18 mouse cellular contexts compared by ENCODE assay signal in genomic region chr8:84211202-84211601, GRCm38 (mm10). TPM values are rescaled to one million over a fixed set of nuclear protein-coding genes. Genes with fewer than 3 reads are reported as not detected.
DNase-seq lines count a peak whose midpoint lies in the region; ATAC-seq and TF ChIP-seq lines count a peak whose summit lies in the region.
"Had no signal": no experiment of that assay in that cellular context is flagged by ENCODE, and none has a peak within 500 bp of the region (broad histone marks: within the 10 kb centered on the region; RNA-seq: fewer than 3 reads in every experiment).

No protein-coding gene starts in this region.

- H3K9ac ChIP-seq in limb, embryonic 15.5 days: 0 out of 2 replicates have a peak overlapping the region, but pooled peaks have one; percentile 10
- peak overlapping the region; percentile 33; the same call in 1 of the 2 replicates for H3K9ac ChIP-seq in heart, embryonic 16.5 days (ENCODE audit: low read length)
- H3K9ac ChIP-seq: neural tube, embryonic 13.5 days had no signal

- no peaks in the 10 kb centered on the region for H3K27me3 ChIP-seq in limb, embryonic 15.5 days
- no peaks in the 10 kb centered on the region for H3K27me3 ChIP-seq in limb, embryonic 10.5 days (ENCODE audit: low read depth, poor library complexity, severe bottlenecking)
- no peaks in the 10 kb centered on the region for H3K27me3 ChIP-seq in heart, embryonic 16.5 days (ENCODE audit: control insufficient read depth, insufficient read depth, low read length)
- H3K27me3 ChIP-seq: neural tube, embryonic 13.5 days had no signal

- peaks cover 90% of the 10 kb centered on the region for H3K36me3 ChIP-seq in limb, embryonic 15.5 days
- peaks cover 89% of the 10 kb centered on the region for H3K36me3 ChIP-seq in limb, embryonic 10.5 days
- H3K36me3 ChIP-seq in heart, embryonic 16.5 days (ENCODE audit: control insufficient read depth, insufficient read depth): peaks cover 40% of the 10 kb centered on the region

- peaks cover 33% of the 10 kb centered on the region for H3K4me1 ChIP-seq in limb, embryonic 15.5 days
- H3K4me1 ChIP-seq in limb, embryonic 10.5 days: peaks cover 25% of the 10 kb centered on the region
- H3K4me1 ChIP-seq in heart, embryonic 16.5 days (ENCODE audit: control insufficient read depth, insufficient read depth, low read length): peaks cover 30% of the 10 kb centered on the region

- no peak overlapping the region for H3K4me2 ChIP-seq in limb, embryonic 15.5 days
- H3K4me2 ChIP-seq in heart, embryonic 16.5 days (ENCODE audit: low read depth, low read length): no peak overlapping the region
- H3K4me2 ChIP-seq: neural tube, embryonic 13.5 days had no signal

- no peak overlapping the region for H3K4me3 ChIP-seq in gastrocnemius, adult 2 months
- no peak overlapping the region for H3K4me3 ChIP-seq in limb, embryonic 15.5 days
- no peak overlapping the region for H3K4me3 ChIP-seq in limb, embryonic 10.5 days
- H3K4me3 ChIP-seq in heart, embryonic 16.5 days (ENCODE audit: low read length): no peak overlapping the region
- H3K4me3 ChIP-seq: hindbrain, embryonic 10.5 days; neural tube, embryonic 13.5 days had no signal

- no peak for TF ChIP-seq CTCF in gastrocnemius, adult 2 months (IDR thresholded peaks at IDR 0.05)

- no peak for ATAC-seq in limb, embryonic 15.5 days (ENCODE audit: insufficient number of reproducible peaks, low FRiP score, low TSS enrichment, low read depth)
- no peak for ATAC-seq in heart, embryonic 16.5 days (replicated peaks; ENCODE audit: extremely low read depth, insufficient read depth, low FRiP score)
- no peak for ATAC-seq in monocyte, adult 5-6 weeks (replicated peaks; ENCODE audit: insufficient number of reproducible peaks, low FRiP score, low TSS enrichment, poor library complexity, severe bottlenecking)
- ATAC-seq: intestine, postnatal 0 days had no signal

- H3K9me3 ChIP-seq in limb, embryonic 15.5 days: no peaks in the 10 kb centered on the region
- H3K9me3 ChIP-seq in limb, embryonic 10.5 days (replicated peaks): no peaks in the 10 kb centered on the region
- H3K9me3 ChIP-seq in heart, embryonic 16.5 days (replicated peaks; ENCODE audit: control insufficient read depth, low read length): no peaks in the 10 kb centered on the region
- H3K9me3 ChIP-seq: forebrain, embryonic 10.5 days; G1E; hindbrain, embryonic 10.5 days; neural tube, embryonic 13.5 days had no signal

- DNase-seq in gastrocnemius, adult 2 months: peak; percentile 42
- no peak for DNase-seq in gastrocnemius, adult 8-10 months (ENCODE audit: low spot score in 2 of 2)
- no peak for DNase-seq in limb, embryonic 10.5 days (ENCODE audit: low spot score)
- no peak for DNase-seq in cerebellum, postnatal 14 days
- DNase-seq: cerebellum, adult 11-12 months; left cerebral cortex, postnatal 4 days; midbrain, embryonic 14.5 days had no signal

- H3K27ac ChIP-seq in gastrocnemius, adult 2 months: peak overlapping the region; percentile 56
- H3K27ac ChIP-seq in limb, embryonic 15.5 days: peak overlapping the region; percentile 22; the same call in 1 of the 2 replicates
- no peak overlapping the region for H3K27ac ChIP-seq in limb, embryonic 10.5 days
- peak overlapping the region; percentile 33 for H3K27ac ChIP-seq in heart, embryonic 16.5 days (ENCODE audit: low read length)
- H3K27ac ChIP-seq: forebrain, embryonic 10.5 days; hindbrain, embryonic 10.5 days; neural tube, embryonic 13.5 days had no signal

- intact Hi-C loops in gastrocnemius, adult 2 months (cut with DNase I): loop anchor here (2.0 kb wide), 1 partner anchor 172 kb away; no protein-coding TSS in a partner anchor

- WGBS in limb, embryonic 15.5 days: 90% methylated on average over 3 of the region's 3 CpGs
- 94% methylated on average over 3 of the region's 3 CpGs for WGBS in limb, embryonic 10.5 days
- WGBS in heart, embryonic 16.5 days: 70% methylated on average over 3 of the region's 3 CpGs

RNA-seq across cellular contexts. Expression of gene Zswim4, which starts 25.7 kb away (rescaled TPM):
- total RNA-seq in gastrocnemius, adult 2 months (2021): 1 to 10 TPM; 5.2 to 8.6 TPM
- total RNA-seq in gastrocnemius, adult 8-10 months (2022): 1 to 10 TPM; 6.8 to 7.9 (median 7.0) TPM
- polyA plus RNA-seq in limb, embryonic 15.5 days (2015; fragmentation: Nextera tagmentation; extraction: Ambion mirVana): 13.5 and 15.1 TPM in 2 replicates
- polyA plus RNA-seq in limb, embryonic 10.5 days (2016; fragmentation: Nextera tagmentation; extraction: Ambion mirVana): 40.1 and 44.4 TPM in 2 replicates
- polyA plus RNA-seq in heart, embryonic 16.5 days (2015; fragmentation: Nextera tagmentation; extraction: Ambion mirVana): 8.4 and 9.9 TPM in 2 replicates
- 11.8 to 12.1 TPM (median 11.9 TPM) in 3 replicates for total RNA-seq in monocyte, adult 5-6 weeks (2017)

RNA-seq across cellular contexts. Expression of gene Nanos3, which starts 26.2 kb away (rescaled TPM):
- total RNA-seq in gastrocnemius, adult 2 months (2021): not detected
- total RNA-seq in gastrocnemius, adult 8-10 months (2022): not detected
- polyA plus RNA-seq in limb, embryonic 15.5 days (2015; fragmentation: Nextera tagmentation; extraction: Ambion mirVana): 1.8 and 3.0 TPM in 2 replicates
- polyA plus RNA-seq in limb, embryonic 10.5 days (2016; fragmentation: Nextera tagmentation; extraction: Ambion mirVana): 3.1 and 3.2 TPM in 2 replicates
- polyA plus RNA-seq in heart, embryonic 16.5 days (2015; fragmentation: Nextera tagmentation; extraction: Ambion mirVana): 1.5 and 1.6 TPM in 2 replicates
- not detected in 3 replicates for total RNA-seq in monocyte, adult 5-6 weeks (2017)
- total RNA-seq: G1E; liver, adult 2 months had no signal
- polyA plus RNA-seq: G1E; liver, adult 2 months; liver, embryonic 16.5 days; spleen, adult 2 months had no signal

RNA-seq across cellular contexts. Expression of gene D8Ertd738e, which starts 38.3 kb away (rescaled TPM):
- 100 to 1,000 TPM; 187 to 222 TPM for total RNA-seq in gastrocnemius, adult 2 months (2021)
- total RNA-seq in gastrocnemius, adult 8-10 months (2022): 100 to 1,000 TPM; 142 to 179 (median 152) TPM
- polyA plus RNA-seq in limb, embryonic 15.5 days (2015; fragmentation: Nextera tagmentation; extraction: Ambion mirVana): 309 and 325 TPM in 2 replicates
- polyA plus RNA-seq in limb, embryonic 10.5 days (2016; fragmentation: Nextera tagmentation; extraction: Ambion mirVana): 420 and 449 TPM in 2 replicates
- 297 and 311 TPM in 2 replicates for polyA plus RNA-seq in heart, embryonic 16.5 days (2015; fragmentation: Nextera tagmentation; extraction: Ambion mirVana)
- 106 to 180 TPM (median 151 TPM) in 3 replicates for total RNA-seq in monocyte, adult 5-6 weeks (2017)

RNA-seq across cellular contexts. Expression of gene Mri1, which starts 45.9 kb away (rescaled TPM):
- 10 to 100 TPM; 14.0 to 15.9 TPM for total RNA-seq in gastrocnemius, adult 2 months (2021)
- total RNA-seq in gastrocnemius, adult 8-10 months (2022): 10 to 100 TPM; 13.3 to 18.8 (median 16.4) TPM
- polyA plus RNA-seq in limb, embryonic 15.5 days (2015; fragmentation: Nextera tagmentation; extraction: Ambion mirVana): 62.0 and 65.5 TPM in 2 replicates
- 75.0 and 83.0 TPM in 2 replicates for polyA plus RNA-seq in limb, embryonic 10.5 days (2016; fragmentation: Nextera tagmentation; extraction: Ambion mirVana)
- 45.0 and 46.2 TPM in 2 replicates for polyA plus RNA-seq in heart, embryonic 16.5 days (2015; fragmentation: Nextera tagmentation; extraction: Ambion mirVana)
- total RNA-seq in monocyte, adult 5-6 weeks (2017): 7.0 to 21.9 TPM (median 15.6 TPM) in 3 replicates

RNA-seq across cellular contexts. Expression of gene Ccdc130, which starts 59.0 kb away (rescaled TPM):
- total RNA-seq in gastrocnemius, adult 2 months (2021): 1 to 10 TPM; 7.7 to 9.1 TPM
- total RNA-seq in gastrocnemius, adult 8-10 months (2022): 1 to 10 TPM; 4.7 to 8.2 (median 5.8) TPM
- 18.8 and 20.6 TPM in 2 replicates for polyA plus RNA-seq in limb, embryonic 15.5 days (2015; fragmentation: Nextera tagmentation; extraction: Ambion mirVana)
- 15.0 and 22.9 TPM in 2 replicates for polyA plus RNA-seq in limb, embryonic 10.5 days (2016; fragmentation: Nextera tagmentation; extraction: Ambion mirVana)
- 14.9 and 19.4 TPM in 2 replicates for polyA plus RNA-seq in heart, embryonic 16.5 days (2015; fragmentation: Nextera tagmentation; extraction: Ambion mirVana)
- total RNA-seq in monocyte, adult 5-6 weeks (2017): 6.4 to 27.2 TPM (median 23.9 TPM) in 3 replicates
